Mouse (Mus musculus) heart, embryonic 13.5 days (tissue): ENCODE measurements around the gene Vav2. TPM values are rescaled to one million over a fixed set of nuclear protein-coding genes. Genes with fewer than 3 reads are reported as not detected.

Experiments used
- ATAC-seq: fragments of 200-750 bp; cut with Nextera tagmentation; 2 replicates; pipeline ENCODE4 v1.8.0; 2017; ENCODE audit warnings: moderate TSS enrichment; ENCODE audit not compliant: insufficient number of reproducible peaks, low FRiP score, low TSS enrichment; ENCODE audit errors: extremely low read depth
- H3K27ac ChIP-seq: fragments of 300-500 bp; sonication (generic); replicated peaks from 2 replicates; pipeline ENCODE4 v1.5.1; 2015; ENCODE audit warnings: moderate library complexity, mild to moderate bottlenecking, inconsistent platforms
- H3K27me3 ChIP-seq: fragments of 300-500 bp; sonication (generic); replicated peaks from 2 replicates; pipeline ENCODE4 v1.6.1; 2015; ENCODE audit warnings: mild to moderate bottlenecking, inconsistent platforms
- H3K36me3 ChIP-seq: fragments of 300-500 bp; sonication (generic); 2 replicates; pipeline ENCODE4 v1.6.1; 2015; ENCODE audit warnings: mild to moderate bottlenecking, inconsistent platforms
- H3K4me1 ChIP-seq: fragments of 300-500 bp; sonication (generic); 2 replicates; pipeline ENCODE4 v1.6.1; 2015; ENCODE audit warnings: inconsistent platforms
- H3K4me2 ChIP-seq: fragments of 300-500 bp; sonication (generic); 2 replicates; pipeline ENCODE4 v1.6.1; 2015; ENCODE audit warnings: inconsistent platforms, mild to moderate bottlenecking, moderate library complexity
- H3K4me3 ChIP-seq: fragments of 300-500 bp; sonication (generic); 2 replicates; pipeline ENCODE4 v1.5.1; 2015; ENCODE audit warnings: moderate library complexity, mild to moderate bottlenecking, inconsistent platforms
- H3K9ac ChIP-seq: fragments of 300-500 bp; sonication (generic); 2 replicates; pipeline ENCODE4 v1.6.1; 2015; ENCODE audit warnings: inconsistent platforms, mild to moderate bottlenecking, moderate library complexity
- H3K9me3 ChIP-seq: fragments of 300-500 bp; sonication (generic); 2 replicates; pipeline ENCODE4 v1.6.1; 2016; ENCODE audit warnings: inconsistent platforms
- whole genome bisulfite sequencing: fragments of 180-500 bp; shearing (Covaris S2); methylation state at CpG from one replicate; pipeline ENCODE4 v1.1.7; 2015; ENCODE audit warnings: mixed read lengths; 5-methylcytosine and 5-hydroxymethylcytosine counted together
- polyA plus RNA-seq: library from polyadenylated mRNA; unstranded; fragments of >200 nt; fragmentation: Nextera tagmentation; extraction: Ambion mirVana; gene quantifications from 2 replicates; pipeline ENCODE4 v1.2.1, GENCODE M21; 2015

The Vav2 gene
- polyA plus RNA-seq, 1 experiment from 2014 or later = 2.7 TPM

- H3K27me3 ChIP-seq = no peaks in the 10 kb centered on the region
- peaks cover 18% of the 10 kb centered on the region for H3K4me1 ChIP-seq
- no peak overlapping the region for H3K27ac ChIP-seq
- H3K4me2 ChIP-seq = no peak overlapping the region
- no peak overlapping the region for H3K4me3 ChIP-seq
- ATAC-seq = no peak
- no peak overlapping the region for H3K9ac ChIP-seq
- H3K9me3 ChIP-seq = no peaks in the 10 kb centered on the region
- H3K36me3 ChIP-seq = no peaks in the 10 kb centered on the region
Observed at GRCm38 (mm10) chr2:27251434-27251833, 175.4 kb downstream of the Vav2 start.

DNA sequence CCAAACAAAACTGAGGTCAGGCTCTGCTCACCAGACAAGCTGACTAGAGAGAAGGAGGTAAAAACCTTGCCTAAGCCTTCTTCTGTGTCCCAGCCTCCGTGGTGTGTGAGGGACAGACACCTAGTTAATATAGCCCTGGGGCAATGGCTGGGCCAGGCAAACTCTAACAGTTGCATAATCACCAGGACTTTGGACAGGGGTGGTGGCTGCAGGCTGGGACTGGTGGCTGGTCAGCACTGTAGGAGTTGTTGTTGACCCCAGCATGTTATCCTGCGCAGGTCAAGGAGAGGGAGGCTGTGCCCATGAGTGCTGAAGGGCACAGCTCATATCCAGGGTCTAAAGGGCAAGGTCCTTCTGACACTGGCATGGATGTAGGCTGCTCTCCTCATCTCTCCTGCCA is 178.6 kb downstream of the Vav2 start, which contains the start of gene Sardh:
Gene Sardh, minus strand, starts transcription at position 127 of the 400 bp plus-strand sequence.
- peak within 1 kb of the TSS; percentile 71 for H3K9ac ChIP-seq
- 72% methylated on average over 2 of the region's 2 CpGs for WGBS
- peaks cover 32% of the 10 kb centered on the region for H3K4me1 ChIP-seq
- peak within 1 kb of the TSS; percentile 65 for H3K4me2 ChIP-seq
- no peaks in the 10 kb centered on the region for H3K9me3 ChIP-seq
- no peaks in the 10 kb centered on the region for H3K27me3 ChIP-seq
- H3K27ac ChIP-seq = peak within 1 kb of the TSS; percentile 88
- H3K36me3 ChIP-seq = 0 out of 2 replicates have a peak, but pooled peaks cover 9% of the 10 kb centered on the region
- peak within 1 kb of the TSS; percentile 25; the same call in 1 of the 2 replicates for H3K4me3 ChIP-seq
- no peak for ATAC-seq

GRCm38 (mm10) chr2:27247487-27247863 is 179.4 kb downstream of the Vav2 start:
- 22% methylated on average over 2 of the region's 2 CpGs for WGBS
- H3K4me2 ChIP-seq = peak overlapping the region; percentile 65

GRCm38 (mm10) chr2:27246712-27247486 is 179.9 kb downstream of the Vav2 start:
- Histone ChIP-seq H3K4me2 (peak overlapping the region; percentile 65), H3K4me1 (peaks cover 32% of the 10 kb centered on the region), H3K9me3 (no peaks in the 10 kb centered on the region), H3K9ac (peak overlapping the region; percentile 71), H3K4me3 (peak overlapping the region; percentile 25), H3K27ac (peak overlapping the region; percentile 88), H3K36me3 (peaks cover 12% of the 10 kb centered on the region; the same call in 1 of the 2 replicates), H3K27me3 (no peaks in the 10 kb centered on the region)
- peak; percentile 64; the same call in 1 of the 2 replicates for ATAC-seq
- WGBS = 22% methylated on average over 7 of the region's 7 CpGs

More at GRCm38 (mm10) chr2:27247487-27247863, 179.4 kb downstream of the Vav2 start:
- ATAC-seq = peak; percentile 12; the same call in 1 of the 2 replicates
- Histone ChIP-seq H3K4me3 (0 out of 2 replicates have a peak overlapping the region, but pooled peaks have one; percentile 25), H3K9me3 (no peaks in the 10 kb centered on the region), H3K27ac (peak overlapping the region; percentile 88), H3K36me3 (peaks cover 10% of the 10 kb centered on the region; the same call in 1 of the 2 replicates), H3K4me1 (peaks cover 32% of the 10 kb centered on the region), H3K27me3 (no peaks in the 10 kb centered on the region), H3K9ac (peak overlapping the region; percentile 71)

GRCm38 (mm10) chr2:27245947-27246346 is 180.9 kb downstream of the Vav2 start:
- ATAC-seq = no peak
- WGBS = 65% methylated on average over 7 of the region's 7 CpGs
- Histone ChIP-seq H3K9ac (peak overlapping the region; percentile 71; the same call in 1 of the 2 replicates), H3K4me2 (peak overlapping the region; percentile 65), H3K9me3 (no peaks in the 10 kb centered on the region), H3K36me3 (peaks cover 18% of the 10 kb centered on the region; the same call in 1 of the 2 replicates), H3K4me1 (peaks cover 32% of the 10 kb centered on the region), H3K4me3 (0 out of 2 replicates have a peak overlapping the region, but pooled peaks have one; percentile 25), H3K27me3 (no peaks in the 10 kb centered on the region), H3K27ac (peak overlapping the region; percentile 88; the same call in 1 of the 2 replicates)

DNA sequence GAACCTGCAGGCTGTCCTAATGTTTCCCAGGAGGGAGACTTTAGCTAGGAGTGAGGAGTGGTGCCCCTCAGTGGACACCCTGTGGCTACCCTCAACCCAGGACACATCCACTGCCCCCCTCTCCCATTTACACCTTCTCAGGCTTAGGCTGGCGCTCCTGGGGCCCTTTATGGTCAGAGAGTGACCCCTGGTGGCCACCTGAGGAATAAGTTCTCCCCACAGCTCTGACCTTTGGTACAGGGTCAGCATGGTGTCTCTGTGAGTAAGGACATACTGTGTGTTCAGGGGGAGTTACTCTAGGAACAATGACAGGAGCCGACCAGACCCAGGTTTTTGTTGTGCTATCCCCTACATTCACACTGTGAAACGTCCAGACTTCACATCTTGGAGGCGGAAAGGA is 189.5 kb downstream of the Vav2 start:
- H3K36me3 ChIP-seq = peaks cover 32% of the 10 kb centered on the region
- no peak overlapping the region for H3K9ac ChIP-seq
- 35% methylated on average over 4 of the region's 4 CpGs for WGBS
- no peak for ATAC-seq
- H3K9me3 ChIP-seq = no peaks in the 10 kb centered on the region
- H3K27ac ChIP-seq = no peak overlapping the region
- H3K4me3 ChIP-seq = no peak overlapping the region
- peaks cover 12% of the 10 kb centered on the region for H3K4me1 ChIP-seq
- peaks cover 19% of the 10 kb centered on the region for H3K27me3 ChIP-seq
- no peak overlapping the region for H3K4me2 ChIP-seq

GRCm38 (mm10) chr2:27235729-27236128 is 191.1 kb downstream of the Vav2 start:
- Histone ChIP-seq H3K27me3 (peaks cover 19% of the 10 kb centered on the region), H3K27ac (no peak overlapping the region), H3K4me3 (no peak overlapping the region), H3K36me3 (peaks cover 23% of the 10 kb centered on the region), H3K9ac (no peak overlapping the region), H3K9me3 (no peaks in the 10 kb centered on the region), H3K4me1 (peaks cover 22% of the 10 kb centered on the region), H3K4me2 (no peak overlapping the region)
- 13% methylated on average over 3 of the region's 3 CpGs for WGBS
- ATAC-seq = no peak

DNA sequence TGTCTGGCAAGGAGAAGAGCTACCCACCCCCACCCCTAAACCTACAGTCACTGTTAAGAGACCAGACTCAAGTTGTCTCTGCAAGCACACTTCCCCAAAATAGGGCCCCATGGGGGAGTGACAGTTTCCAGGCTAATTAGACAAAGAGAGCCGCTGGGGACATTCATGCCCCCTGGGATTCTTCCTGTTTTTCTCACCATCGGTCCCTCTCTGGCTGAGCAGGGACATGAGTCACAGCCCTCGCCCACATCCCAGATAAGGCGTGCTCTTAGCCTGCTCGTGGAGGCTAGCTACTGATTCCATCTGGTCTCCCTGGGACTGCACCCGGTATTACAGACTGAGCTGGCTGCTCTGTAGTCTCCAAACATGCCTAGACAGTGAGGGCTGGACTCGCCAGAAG is 194.5 kb downstream of the Vav2 start:
- peaks cover 25% of the 10 kb centered on the region for H3K36me3 ChIP-seq
- no peaks in the 10 kb centered on the region for H3K9me3 ChIP-seq
- no peak overlapping the region for H3K4me3 ChIP-seq
- peak overlapping the region; percentile 54 for H3K9ac ChIP-seq
- 7% methylated on average over 7 of the region's 7 CpGs for WGBS
- no peak for ATAC-seq
- H3K4me2 ChIP-seq = peak overlapping the region; percentile 11; the same call in 1 of the 2 replicates
- peak overlapping the region; percentile 62 for H3K27ac ChIP-seq
- peaks cover 22% of the 10 kb centered on the region for H3K4me1 ChIP-seq
- H3K27me3 ChIP-seq = peaks cover 29% of the 10 kb centered on the region

- Histone ChIP-seq H3K4me1 (peaks cover 29% of the 10 kb centered on the region), H3K4me2 (no peak overlapping the region), H3K36me3 (peaks cover 39% of the 10 kb centered on the region), H3K27me3 (peaks cover 25% of the 10 kb centered on the region), H3K4me3 (no peak overlapping the region), H3K9me3 (no peaks in the 10 kb centered on the region), H3K9ac (no peak overlapping the region), H3K27ac (no peak overlapping the region)
- 78% methylated on average over 2 of the region's 2 CpGs for WGBS
- ATAC-seq = no peak
Observed at GRCm38 (mm10) chr2:27229481-27230105, 197.2 kb downstream of the Vav2 start.

- H3K9me3 ChIP-seq = no peaks in the 10 kb centered on the region
- no peak overlapping the region for H3K4me2 ChIP-seq
- H3K4me3 ChIP-seq = no peak overlapping the region
- H3K9ac ChIP-seq = no peak overlapping the region
- H3K27ac ChIP-seq = no peak overlapping the region
- 63% methylated on average over 5 of the region's 5 CpGs for WGBS
- ATAC-seq = no peak
- peaks cover 19% of the 10 kb centered on the region for H3K27me3 ChIP-seq
- H3K4me1 ChIP-seq = peaks cover 29% of the 10 kb centered on the region
- H3K36me3 ChIP-seq = peaks cover 38% of the 10 kb centered on the region
Observed at GRCm38 (mm10) chr2:27228809-27229480, 197.9 kb downstream of the Vav2 start.

- 59% methylated on average over 7 of the region's 7 CpGs for WGBS
Observed at GRCm38 (mm10) chr2:27226572-27226971, 200.3 kb downstream of the Vav2 start.

More at GRCm38 (mm10) chr2:27226572-27226971, 200.3 kb downstream of the Vav2 start:
- Histone ChIP-seq H3K36me3 (peaks cover 45% of the 10 kb centered on the region), H3K4me1 (peaks cover 9% of the 10 kb centered on the region), H3K27me3 (peaks cover 15% of the 10 kb centered on the region; the same call in 1 of the 2 replicates), H3K4me2 (no peak overlapping the region), H3K9ac (no peak overlapping the region), H3K27ac (no peak overlapping the region), H3K9me3 (no peaks in the 10 kb centered on the region), H3K4me3 (no peak overlapping the region)
- ATAC-seq = no peak
